Mouse (Mus musculus) liver, postnatal 0 days (tissue): ENCODE results near the gene Adipor1. TPM values are rescaled to one million over a fixed set of nuclear protein-coding genes. Genes with fewer than 3 reads are reported as not detected.
"Not testable (repeated sequence)": the region's sequence is repeated elsewhere in the genome, so short reads cannot be mapped to it uniquely, and the experiment has no call there.

Experiments used
- ATAC-seq: fragments of 200-750 bp; cut with Nextera tagmentation; 2 replicates; pipeline ENCODE4 v1.8.0; 2017; ENCODE audit warnings: mild to moderate bottlenecking, moderate library complexity
- DNase-seq: peaks from one replicate; pipeline ENCODE4 v3.0.0-alpha.2; 2016
- H3K27ac ChIP-seq: fragments of 300-500 bp; sonication (generic); 2 replicates; pipeline ENCODE4 v1.5.1; 2014; ENCODE audit warnings: antibody characterized with exemption, moderate library complexity, mild to moderate bottlenecking, low read depth
- H3K27me3 ChIP-seq: fragments of 300-500 bp; sonication (generic); 2 replicates; pipeline ENCODE4 v1.6.1; 2014; ENCODE audit warnings: low read length, control low read depth, mixed read lengths; ENCODE audit not compliant: insufficient read depth
- H3K36me3 ChIP-seq: fragments of 300-500 bp; sonication (generic); replicated peaks from 2 replicates; pipeline ENCODE4 v1.6.1; 2014; ENCODE audit warnings: mild to moderate bottlenecking, control low read depth, low read length, moderate library complexity, mixed read lengths; ENCODE audit not compliant: insufficient read depth
- H3K4me1 ChIP-seq: fragments of 300-500 bp; sonication (generic); 2 replicates; pipeline ENCODE4 v1.6.1; 2014; ENCODE audit warnings: antibody characterized with exemption, mild to moderate bottlenecking, control low read depth; ENCODE audit not compliant: insufficient read depth
- H3K4me2 ChIP-seq: fragments of 300-500 bp; sonication (generic); 2 replicates; pipeline ENCODE4 v1.6.1; 2014; ENCODE audit warnings: low read depth, mild to moderate bottlenecking, low read length, moderate library complexity, mixed read lengths
- H3K4me3 ChIP-seq: fragments of 300-500 bp; sonication (generic); 2 replicates; pipeline ENCODE4 v1.5.1; 2014; ENCODE audit warnings: low read depth, low read length
- H3K9ac ChIP-seq: fragments of 300-500 bp; sonication (generic); replicated peaks from 2 replicates; pipeline ENCODE4 v1.6.1; 2014; ENCODE audit warnings: mild to moderate bottlenecking, moderate library complexity
- H3K9me3 ChIP-seq: fragments of 300-500 bp; sonication (generic); 2 replicates; pipeline ENCODE4 v1.6.1; 2016; ENCODE audit warnings: mild to moderate bottlenecking, control low read depth, low read length, mixed read lengths
- CTCF ChIP-seq: sonication (generic); IDR thresholded peaks from 2 replicates; pipeline ENCODE4 v1.5.1; 2016; ENCODE audit warnings: antibody characterized with exemption, low read depth
- EP300 ChIP-seq: IDR thresholded peaks from 2 replicates; pipeline ENCODE4 v1.6.1; 2016; ENCODE audit warnings: antibody characterized with exemption, low read depth, mild to moderate bottlenecking
- WGBS: fragments of 180-500 bp; shearing (Covaris S2); extraction: QIAGEN DNeasy Blood & Tissue Kit; methylation state at CpG from one replicate; pipeline ENCODE4 v1.1.7; 2014; ENCODE audit not compliant: insufficient replicate concordance; 5-methylcytosine and 5-hydroxymethylcytosine counted together
- polyA plus RNA-seq: library from polyadenylated mRNA; unstranded; fragments of >200 nt; fragmentation: Nextera tagmentation; extraction: Ambion mirVana; gene quantifications from 2 replicates; pipeline ENCODE4 v1.2.1, GENCODE M21; 2015

Gene Adipor1
- polyA plus RNA-seq, 1 experiment from 2014 or later = 93.5 TPM

GRCm38 (mm10) chr1:134445418-134445817 is 30.2 kb downstream of the Adipor1 start:
- Histone ChIP-seq H3K27ac (no peak overlapping the region), H3K27me3 (no peaks in the 10 kb centered on the region), H3K4me3 (no peak overlapping the region), H3K9me3 (no peaks in the 10 kb centered on the region), H3K4me2 (no peak overlapping the region), H3K4me1 (0 out of 2 replicates have a peak, but pooled peaks cover 3% of the 10 kb centered on the region), H3K36me3 (no peaks in the 10 kb centered on the region), H3K9ac (no peak overlapping the region)
- no peak for DNase-seq
- 75% methylated on average over 2 of the region's 2 CpGs for WGBS
- TF ChIP-seq CTCF (no peak), EP300 (no peak)
- ATAC-seq = no peak

GRCm38 (mm10) chr1:134448537-134448936 is 33.4 kb downstream of the Adipor1 start:
- not testable (repeated sequence) for H3K9me3 ChIP-seq, ATAC-seq, H3K36me3 ChIP-seq, H3K4me2 ChIP-seq, H3K9ac ChIP-seq, H3K4me1 ChIP-seq, DNase-seq, H3K27me3 ChIP-seq, H3K27ac ChIP-seq, H3K4me3 ChIP-seq
- WGBS = 58% methylated on average over 3 of the region's 3 CpGs

- WGBS = 77% methylated on average over 4 of the region's 4 CpGs
- DNase-seq = no peak
- ATAC-seq = no peak
- Histone ChIP-seq H3K4me3 (no peak overlapping the region), H3K9me3 (no peaks in the 10 kb centered on the region), H3K9ac (no peak overlapping the region), H3K4me2 (no peak overlapping the region), H3K4me1 (peaks cover 8% of the 10 kb centered on the region), H3K36me3 (no peaks in the 10 kb centered on the region), H3K27ac (no peak overlapping the region), H3K27me3 (no peaks in the 10 kb centered on the region)
- no peak for TF ChIP-seq CTCF
- TF ChIP-seq EP300 = no peak
Observed at GRCm38 (mm10) chr1:134450201-134450600, 35.0 kb downstream of the Adipor1 start.

GRCm38 (mm10) chr1:134450986-134451385 is 35.8 kb downstream of the Adipor1 start:
- DNase-seq (peak; percentile 50), ATAC-seq (no peak)
- Histone ChIP-seq H3K9me3 (no peaks in the 10 kb centered on the region), H3K4me1 (peaks cover 8% of the 10 kb centered on the region), H3K4me2 (no peak overlapping the region), H3K4me3 (no peak overlapping the region), H3K27ac (no peak overlapping the region), H3K36me3 (no peaks in the 10 kb centered on the region), H3K9ac (no peak overlapping the region), H3K27me3 (no peaks in the 10 kb centered on the region)
- WGBS = 26% methylated on average over 3 of the region's 3 CpGs
- no peak for TF ChIP-seq EP300
- TF ChIP-seq CTCF = peak; percentile 88

GRCm38 (mm10) chr1:134454904-134455824 is 40.0 kb downstream of the Adipor1 start, which contains the start of gene Klhl12:
TSS of gene Klhl12 (plus strand) at chr1:134455531.
- under 1% methylated on average over 53 of the region's 61 CpGs for WGBS
- TF ChIP-seq EP300 (no peak; the same call in 1 of the 2 replicates), CTCF (no peak)
- DNase-seq (peak; percentile 98), ATAC-seq (peak; percentile 98)
- H3K4me1 ChIP-seq = peaks cover 25% of the 10 kb centered on the region
- H3K4me3 ChIP-seq = peak within 1 kb of the TSS; percentile 91
- no peaks in the 10 kb centered on the region for H3K27me3 ChIP-seq
- peak within 1 kb of the TSS; percentile 85 for H3K4me2 ChIP-seq
- peak within 1 kb of the TSS; percentile 96 for H3K9ac ChIP-seq
- peaks cover 13% of the 10 kb centered on the region for H3K36me3 ChIP-seq
- peak within 1 kb of the TSS; percentile 85 for H3K27ac ChIP-seq
- H3K9me3 ChIP-seq = no peaks in the 10 kb centered on the region

- Histone ChIP-seq H3K9me3 (no peaks in the 10 kb centered on the region), H3K36me3 (peaks cover 18% of the 10 kb centered on the region), H3K27me3 (no peaks in the 10 kb centered on the region), H3K4me1 (peaks cover 25% of the 10 kb centered on the region), H3K4me3 (peak overlapping the region; percentile 91), H3K9ac (peak overlapping the region; percentile 96), H3K4me2 (peak overlapping the region; percentile 85), H3K27ac (no peak overlapping the region; the same call in 1 of the 2 replicates)
- 21% methylated on average over 5 of the region's 5 CpGs for WGBS
- TF ChIP-seq EP300 (no peak), CTCF (no peak)
- ATAC-seq = no peak
- DNase-seq = no peak
Observed at GRCm38 (mm10) chr1:134456060-134456459, 40.9 kb downstream of the Adipor1 start.
